Mouse (Mus musculus): ENCODE measurements around the gene Abca7. TPM values are rescaled to one million over a fixed set of nuclear protein-coding genes. Genes with fewer than 3 reads are reported as not detected.

Abca7 gene
- 1 to 10 TPM; 6.5 to 7.6 TPM for total RNA-seq (2021)
- long read RNA-seq, experiment 1, partial matches to known transcripts = 1 of 5 reads
- long read RNA-seq, experiment 1, other reads (novel, unspliced or antisense) = 4 of 5 reads
- long read RNA-seq, experiment 2, full-length matches to known transcripts = 1 of 3 reads
- long read RNA-seq, experiment 2, partial matches to known transcripts = 2 of 3 reads
- long read RNA-seq, experiment 2, other reads (novel, unspliced or antisense) = 0 of 3 reads

- DNase-seq = peak; percentile 97 to 100
Measured at GRCm38 (mm10) chr10:79996272-79997033, at the start of gene Abca7. Abca7 (plus strand) TSS chr10:79996494.

- DNase-seq = no peak
Measured at GRCm38 (mm10) chr10:79946752-79947322, 49.5 kb upstream of the Abca7 start.

- no peak for DNase-seq
Measured at GRCm38 (mm10) chr10:79947502-79947901, 48.8 kb upstream of the Abca7 start.

GRCm38 (mm10) chr10:79949873-79950272, 46.4 kb upstream of the Abca7 start:
- DNase-seq = no peak

GRCm38 (mm10) chr10:79950661-79951060, 45.6 kb upstream of the Abca7 start:
- DNase-seq = no peak

GRCm38 (mm10) chr10:79953946-79954345, 42.3 kb upstream of the Abca7 start:
- DNase-seq = peak in 1 of 2 experiments; percentile 59

GRCm38 (mm10) chr10:79955691-79956090, 40.6 kb upstream of the Abca7 start:
- no peak for DNase-seq

GRCm38 (mm10) chr10:79956643-79957154, 39.6 kb upstream of the Abca7 start:
- DNase-seq = no peak

- DNase-seq = peak; percentile 85 to 94
Measured at GRCm38 (mm10) chr10:79958140-79958816, 38.0 kb upstream of the Abca7 start.

- peak; percentile 52 to 77 for DNase-seq
Measured at GRCm38 (mm10) chr10:79959412-79959811, 36.9 kb upstream of the Abca7 start.

- peak; percentile 99 for DNase-seq
Measured at GRCm38 (mm10) chr10:79959847-79960601, 36.3 kb upstream of the Abca7 start, which contains the start of gene Wdr18. Wdr18 (plus strand) TSS chr10:79960152.

GRCm38 (mm10) chr10:79960671-79961294, 35.5 kb upstream of the Abca7 start:
- no peak for DNase-seq

GRCm38 (mm10) chr10:79964727-79965126, 31.6 kb upstream of the Abca7 start:
- no peak for DNase-seq

GRCm38 (mm10) chr10:79965325-79965724, 31.0 kb upstream of the Abca7 start:
- DNase-seq = no peak

GRCm38 (mm10) chr10:79966886-79967400, 29.4 kb upstream of the Abca7 start:
- DNase-seq = peak; percentile 67 to 75

GRCm38 (mm10) chr10:79968181-79968580, 28.1 kb upstream of the Abca7 start:
- DNase-seq = no peak

GRCm38 (mm10) chr10:79969124-79969568, 27.1 kb upstream of the Abca7 start:
- no peak for DNase-seq

GRCm38 (mm10) chr10:79970415-79971182, 25.7 kb upstream of the Abca7 start, which contains the start of gene Grin3b:
Grin3b (plus strand) TSS chr10:79970715.
- no peak for DNase-seq

- DNase-seq = no peak
Measured at GRCm38 (mm10) chr10:79971183-79971497, 25.2 kb upstream of the Abca7 start.

GRCm38 (mm10) chr10:79972831-79973230, 23.5 kb upstream of the Abca7 start:
- peak; percentile 55 to 58 for DNase-seq

Measured in heart, adult 18-20 months (tissue).